Mouse (Mus musculus): ENCODE data around the gene Olfr911-ps1. TPM values are rescaled to one million over a fixed set of nuclear protein-coding genes. Genes with fewer than 3 reads are reported as not detected.

Olfr911-ps1 gene
- not detected in 2 replicates for polyA plus RNA-seq (2012; ENCODE audit: low replicate concordance)

GRCm38 (mm10) chr9:38521280-38521679 lies at the start of gene Olfr911-ps1:
Gene Olfr911-ps1, plus strand, starts transcription at chr9:38521580.

GRCm38 (mm10) chr9:38486785-38487184 lies 34.6 kb upstream of the Olfr911-ps1 start, which contains the start of gene Olfr906:
Gene Olfr906, plus strand, starts transcription at chr9:38487085.

GRCm38 (mm10) chr9:38495501-38495900 lies 25.9 kb upstream of the Olfr911-ps1 start, which contains the start of gene Olfr907:
Gene Olfr907, plus strand, starts transcription at chr9:38495801.

GRCm38 (mm10) chr9:38537549-38537948 lies 16.2 kb downstream of the Olfr911-ps1 start, which contains the start of gene Olfr910:
Gene Olfr910, plus strand, starts transcription at chr9:38537849.

Other genes with a start within 250 kb of the Olfr911-ps1 start
- gene Olfr896-ps1, start 230.5 kb upstream of the Olfr911-ps1 start, polyA plus RNA-seq (2012; ENCODE audit: low replicate concordance): not detected in 2 replicates
- not detected in 2 replicates for gene Olfr25, start 192.5 kb upstream of the Olfr911-ps1 start, polyA plus RNA-seq (2012; ENCODE audit: low replicate concordance)
- not detected in 2 replicates for gene Olfr898, start 173.2 kb upstream of the Olfr911-ps1 start, polyA plus RNA-seq (2012; ENCODE audit: low replicate concordance)
- not detected in 2 replicates for gene Olfr250, start 154.7 kb upstream of the Olfr911-ps1 start, polyA plus RNA-seq (2012; ENCODE audit: low replicate concordance)
- not detected in 2 replicates for gene Olfr251, start 144.5 kb upstream of the Olfr911-ps1 start, polyA plus RNA-seq (2012; ENCODE audit: low replicate concordance)
- not detected in 2 replicates for gene Olfr147, start 119.9 kb upstream of the Olfr911-ps1 start, polyA plus RNA-seq (2012; ENCODE audit: low replicate concordance)
- not detected in 2 replicates for gene Olfr901, start 92.1 kb upstream of the Olfr911-ps1 start, polyA plus RNA-seq (2012; ENCODE audit: low replicate concordance)
- gene Olfr902, start 73.9 kb upstream of the Olfr911-ps1 start, polyA plus RNA-seq (2012; ENCODE audit: low replicate concordance): not detected in 2 replicates
- gene Olfr904, start 58.4 kb upstream of the Olfr911-ps1 start, polyA plus RNA-seq (2012; ENCODE audit: low replicate concordance): not detected in 2 replicates
- not detected in 2 replicates for gene Olfr905, start 50.5 kb upstream of the Olfr911-ps1 start, polyA plus RNA-seq (2012; ENCODE audit: low replicate concordance)
- not detected in 2 replicates for gene Olfr906, start 34.5 kb upstream of the Olfr911-ps1 start, polyA plus RNA-seq (2012; ENCODE audit: low replicate concordance)
- gene Olfr907, start 25.8 kb upstream of the Olfr911-ps1 start, polyA plus RNA-seq (2012; ENCODE audit: low replicate concordance): not detected in 2 replicates
- gene Olfr910, start 16.3 kb downstream of the Olfr911-ps1 start, polyA plus RNA-seq (2012; ENCODE audit: low replicate concordance): 0.08 TPM in 1 of 2 replicates, not detected in the other
- not detected in 2 replicates for gene Olfr912, start 58.6 kb downstream of the Olfr911-ps1 start, polyA plus RNA-seq (2012; ENCODE audit: low replicate concordance)
- gene Olfr913, start 71.2 kb downstream of the Olfr911-ps1 start, polyA plus RNA-seq (2012; ENCODE audit: low replicate concordance): not detected in 2 replicates
- gene Olfr914, start 83.5 kb downstream of the Olfr911-ps1 start, polyA plus RNA-seq (2012; ENCODE audit: low replicate concordance): not detected in 2 replicates
- not detected in 2 replicates for gene Olfr916, start 138.3 kb downstream of the Olfr911-ps1 start, polyA plus RNA-seq (2012; ENCODE audit: low replicate concordance)
- not detected in 2 replicates for gene Olfr917, start 144.3 kb downstream of the Olfr911-ps1 start, polyA plus RNA-seq (2012; ENCODE audit: low replicate concordance)
- gene Olfr918, start 153.0 kb downstream of the Olfr911-ps1 start, polyA plus RNA-seq (2012; ENCODE audit: low replicate concordance): not detected in 2 replicates
- gene Olfr919, start 182.1 kb downstream of the Olfr911-ps1 start, polyA plus RNA-seq (2012; ENCODE audit: low replicate concordance): not detected in 2 replicates
- 0.60 and 2.9 TPM in 2 replicates for gene Vwa5a, start 196.7 kb downstream of the Olfr911-ps1 start, polyA plus RNA-seq (2012; ENCODE audit: low replicate concordance)
- not detected in 2 replicates for gene Olfr920, start 230.7 kb downstream of the Olfr911-ps1 start, polyA plus RNA-seq (2012; ENCODE audit: low replicate concordance)